Mouse (Mus musculus) small intestine, adult 2 months (tissue): ENCODE measurements around the gene Rpl23a. TPM values are rescaled to one million over a fixed set of nuclear protein-coding genes. Genes with fewer than 3 reads are reported as not detected.
A peak's percentile ranks its signal among the peaks of the same experiment; 100 is the strongest.
"Not testable (repeated sequence)": the region's sequence is repeated elsewhere in the genome, so short reads cannot be mapped to it uniquely, and the experiment has no call there.

ENCODE experiments used
- H3K27ac ChIP-seq: fragments of 200-500 bp; 2 replicates; pipeline ENCODE4 v1.5.1; 2012; ENCODE audit warnings: low read depth, low read length, control low read depth, inconsistent platforms; ENCODE audit not compliant: insufficient read depth
- H3K27me3 ChIP-seq: fragments of 200-500 bp; 2 replicates; pipeline ENCODE4 v1.6.1; 2012; ENCODE audit warnings: mild to moderate bottlenecking, moderate library complexity, low read length, inconsistent platforms; ENCODE audit not compliant: control insufficient read depth, insufficient read depth
- H3K36me3 ChIP-seq: fragments of 200-500 bp; 2 replicates; pipeline ENCODE4 v1.6.1; 2012; ENCODE audit warnings: mild to moderate bottlenecking, low read length, control low read depth, inconsistent platforms; ENCODE audit not compliant: control insufficient read depth, insufficient read depth
- H3K4me1 ChIP-seq: fragments of 200-500 bp; 2 replicates; pipeline ENCODE4 v1.6.1; 2012; ENCODE audit warnings: low read length, inconsistent platforms, mixed read lengths; ENCODE audit not compliant: control insufficient read depth, insufficient read depth, insufficient read length
- H3K4me3 ChIP-seq: fragments of 200-500 bp; 2 replicates; pipeline ENCODE4 v1.5.1; 2012; ENCODE audit warnings: low read depth, mild to moderate bottlenecking, control low read depth, inconsistent platforms, low read length, moderate library complexity
- CTCF ChIP-seq: fragments of 200-500 bp; IDR thresholded peaks from 2 replicates; pipeline ENCODE4 v1.5.1; 2012; ENCODE audit warnings: low read depth, mild to moderate bottlenecking, control low read depth, inconsistent platforms, low read length, moderate library complexity, mixed read lengths; ENCODE audit not compliant: insufficient replicate concordance, insufficient read length; ENCODE audit errors: extremely low read depth
- POLR2A ChIP-seq: fragments of 200-500 bp; IDR thresholded peaks from 2 replicates; pipeline ENCODE4 v1.6.1; 2012; ENCODE audit warnings: low read depth, mild to moderate bottlenecking, control low read depth, inconsistent platforms, low read length, moderate library complexity
- WGBS: fragments of 180-500 bp; shearing (Covaris S2); methylation state at CpG from one replicate; pipeline ENCODE4 v1.1.7; 2018; 5-methylcytosine and 5-hydroxymethylcytosine counted together
- polyA plus RNA-seq: library from polyadenylated mRNA; depleted of rRNA; stranded (reverse); fragments of >200 nt; gene quantifications from 2 replicates; pipeline ENCODE4 v1.2.3, GENCODE M21; 2012

The Rpl23a gene
- polyA plus RNA-seq, 1 experiment = 66.4 TPM

DNA sequence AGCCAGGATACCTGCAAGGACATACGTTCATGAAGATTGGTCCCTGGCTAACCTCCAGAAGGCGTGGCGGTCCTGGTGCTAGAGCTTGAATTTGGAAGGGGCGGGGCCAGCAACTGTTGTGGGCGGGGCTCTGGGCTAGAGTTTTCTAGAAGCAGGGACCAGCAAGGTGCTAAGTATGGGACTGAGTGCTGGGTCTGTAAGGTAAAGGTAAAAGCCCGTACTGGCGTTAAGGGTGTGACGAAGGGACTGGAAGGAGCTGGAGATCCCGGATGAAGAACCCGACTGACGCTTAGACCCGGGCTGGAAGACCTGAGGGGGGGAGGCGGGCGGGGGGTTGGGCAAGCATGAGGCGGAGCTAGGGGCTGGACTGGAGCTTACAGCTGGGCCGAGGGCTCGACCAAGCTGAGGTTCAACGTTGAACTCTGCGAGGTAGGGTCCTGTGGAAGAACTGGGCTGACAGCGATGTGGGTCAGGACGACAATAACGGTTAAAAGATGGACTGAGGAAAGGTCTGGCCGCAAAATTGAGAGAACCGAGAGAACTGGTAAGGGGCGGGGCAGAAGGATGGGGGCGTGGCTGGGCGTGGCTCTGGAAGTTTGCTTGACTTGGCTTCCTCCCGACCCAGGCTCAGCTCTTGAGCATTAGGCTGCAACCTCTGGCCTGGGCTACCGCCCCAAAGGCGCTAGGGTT is 11.2 kb upstream of the Rpl23a start:
- Histone ChIP-seq H3K4me3 (peak overlapping the region; percentile 69), H3K27me3 (peaks cover 11% of the 10 kb centered on the region), H3K27ac (no peak overlapping the region), H3K4me1 (peaks cover 2% of the 10 kb centered on the region; the same call in 1 of the 2 replicates), H3K36me3 (no peaks in the 10 kb centered on the region)
- TF ChIP-seq CTCF (no peak), POLR2A (no peak)
- WGBS = 1% methylated on average over 30 of the region's 30 CpGs

- H3K27me3 ChIP-seq = peaks cover 25% of the 10 kb centered on the region
- 28% methylated on average over 1 of the region's 1 CpGs for WGBS
- peaks cover 12% of the 10 kb centered on the region for H3K4me1 ChIP-seq
- no peaks in the 10 kb centered on the region for H3K36me3 ChIP-seq
- H3K27ac ChIP-seq = no peak within 1 kb of the TSS
- TF ChIP-seq CTCF = no peak
- TF ChIP-seq POLR2A = no peak
- no peak within 1 kb of the TSS for H3K4me3 ChIP-seq
Measured at GRCm38 (mm10) chr11:78193113-78193512, 9.7 kb upstream of the Rpl23a start, which contains the start of gene Proca1. Proca1 (plus strand) TSS chr11:78193392.

GRCm38 (mm10) chr11:78190041-78190440 is 6.7 kb upstream of the Rpl23a start:
- Histone ChIP-seq H3K27ac (no peak overlapping the region), H3K36me3 (no peaks in the 10 kb centered on the region), H3K4me1 (peaks cover 12% of the 10 kb centered on the region), H3K27me3 (peaks cover 27% of the 10 kb centered on the region), H3K4me3 (no peak overlapping the region)
- WGBS = 28% methylated on average over 6 of the region's 6 CpGs
- TF ChIP-seq POLR2A (no peak), CTCF (no peak)

- H3K27me3 ChIP-seq = peaks cover 27% of the 10 kb centered on the region
- H3K27ac ChIP-seq = no peak overlapping the region; the same call in 1 of the 2 replicates
- TF ChIP-seq CTCF (no peak), POLR2A (no peak)
- WGBS = 2% methylated on average over 42 of the region's 42 CpGs
- no peaks in the 10 kb centered on the region for H3K36me3 ChIP-seq
- peaks cover 10% of the 10 kb centered on the region for H3K4me1 ChIP-seq
- peak overlapping the region; percentile 57 for H3K4me3 ChIP-seq
Measured at GRCm38 (mm10) chr11:78189234-78190040, 6.1 kb upstream of the Rpl23a start.

GRCm38 (mm10) chr11:78188331-78189233 is 5.2 kb upstream of the Rpl23a start, which contains the start of gene Rab34:
Rab34 (plus strand) TSS chr11:78188430.
- Histone ChIP-seq H3K36me3 (no peaks in the 10 kb centered on the region), H3K27me3 (peaks cover 27% of the 10 kb centered on the region), H3K4me1 (peaks cover 12% of the 10 kb centered on the region), H3K4me3 (peak within 1 kb of the TSS; percentile 57), H3K27ac (peak within 1 kb of the TSS; percentile 25)
- no peak for TF ChIP-seq CTCF
- 1% methylated on average over 80 of the region's 80 CpGs for WGBS

GRCm38 (mm10) chr11:78184702-78185101 is 1.3 kb upstream of the Rpl23a start:
- not testable (repeated sequence) for H3K27ac ChIP-seq, H3K4me3 ChIP-seq
- Histone ChIP-seq H3K4me1 (peaks cover 14% of the 10 kb centered on the region), H3K27me3 (peaks cover 18% of the 10 kb centered on the region), H3K36me3 (peaks cover 15% of the 10 kb centered on the region)
- WGBS = 89% methylated on average over 6 of the region's 6 CpGs

DNA sequence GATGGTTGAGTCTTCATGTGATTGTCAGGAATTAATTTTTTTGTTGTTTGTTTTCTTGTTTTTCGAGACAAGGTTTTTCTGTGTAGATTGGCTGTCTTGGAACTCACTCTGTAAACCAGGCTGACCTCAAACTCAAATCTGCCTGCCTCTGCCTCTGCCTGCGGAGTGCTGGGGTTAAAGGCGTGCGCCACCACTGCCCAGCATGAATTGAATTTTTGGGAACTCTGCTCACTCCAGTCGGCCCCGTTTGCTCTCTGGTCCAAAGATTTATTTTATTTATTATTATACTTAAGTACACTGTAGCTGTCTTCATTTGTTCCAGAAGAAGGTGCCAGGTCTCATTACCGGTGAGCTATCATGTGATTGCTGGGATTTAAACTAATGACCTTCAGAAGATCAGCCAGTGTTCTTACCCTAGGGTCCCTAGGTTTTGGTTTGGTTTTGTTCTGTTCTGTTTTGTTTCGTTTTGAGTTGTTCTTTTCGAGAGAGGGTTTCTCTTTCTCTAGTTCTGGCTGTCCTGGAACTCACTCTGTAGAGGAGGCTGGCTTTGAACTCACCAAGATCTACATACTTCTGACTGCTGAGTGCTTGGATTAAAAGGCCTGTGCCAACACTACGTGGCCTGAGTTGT is 615 bp upstream of the Rpl23a start:
- Histone ChIP-seq H3K4me1 (peaks cover 12% of the 10 kb centered on the region), H3K4me3 (no peak overlapping the region), H3K36me3 (peaks cover 19% of the 10 kb centered on the region), H3K27ac (no peak overlapping the region), H3K27me3 (peaks cover 11% of the 10 kb centered on the region)
- TF ChIP-seq POLR2A (no peak), CTCF (no peak)
- 52% methylated on average over 10 of the region's 10 CpGs for WGBS
